Mouse (Mus musculus) hindbrain, embryonic 13.5 days (tissue): ENCODE measurements around the gene Dlgap5. TPM values are rescaled to one million over a fixed set of nuclear protein-coding genes. Genes with fewer than 3 reads are reported as not detected.

ENCODE experiments used
- ATAC-seq: fragments of 200-750 bp; cut with Nextera tagmentation; 2 replicates; pipeline ENCODE4 v1.8.0; 2017; ENCODE audit warnings: moderate TSS enrichment; ENCODE audit not compliant: low FRiP score
- H3K27ac ChIP-seq: fragments of 300-500 bp; sonication (generic); 2 replicates; pipeline ENCODE4 v1.5.1; 2015; ENCODE audit warnings: inconsistent platforms, mild to moderate bottlenecking, moderate library complexity
- H3K27me3 ChIP-seq: fragments of 300-500 bp; sonication (generic); 2 replicates; pipeline ENCODE4 v1.6.1; 2015; ENCODE audit warnings: mild to moderate bottlenecking, inconsistent platforms
- H3K36me3 ChIP-seq: fragments of 300-500 bp; sonication (generic); 2 replicates; pipeline ENCODE4 v1.6.1; 2015; ENCODE audit warnings: mild to moderate bottlenecking, inconsistent platforms
- H3K4me1 ChIP-seq: fragments of 300-500 bp; sonication (generic); replicated peaks from 2 replicates; pipeline ENCODE4 v1.6.1; 2015; ENCODE audit warnings: inconsistent platforms
- H3K4me2 ChIP-seq: fragments of 300-500 bp; sonication (generic); 2 replicates; pipeline ENCODE4 v1.6.1; 2015; ENCODE audit warnings: inconsistent platforms, mild to moderate bottlenecking, moderate library complexity
- H3K4me3 ChIP-seq: fragments of 300-500 bp; sonication (generic); 2 replicates; pipeline ENCODE4 v1.5.1; 2015; ENCODE audit warnings: mild to moderate bottlenecking, inconsistent platforms
- H3K9ac ChIP-seq: fragments of 300-500 bp; sonication (generic); 2 replicates; pipeline ENCODE4 v1.6.1; 2015; ENCODE audit warnings: mild to moderate bottlenecking, inconsistent platforms
- H3K9me3 ChIP-seq: fragments of 300-500 bp; sonication (generic); 2 replicates; pipeline ENCODE4 v1.6.1; 2016; ENCODE audit warnings: inconsistent platforms
- WGBS: fragments of 180-500 bp; shearing (Covaris S2); methylation state at CpG from one replicate; pipeline ENCODE4 v1.1.7; 2015; 5-methylcytosine and 5-hydroxymethylcytosine counted together
- polyA plus RNA-seq: library from polyadenylated mRNA; unstranded; fragments of >200 nt; fragmentation: Nextera tagmentation; extraction: Ambion mirVana; gene quantifications from 2 replicates; pipeline ENCODE4 v1.2.1, GENCODE M21; 2015

Gene Dlgap5
- polyA plus RNA-seq, 1 experiment from 2014 or later, result 10.6 TPM

DNA sequence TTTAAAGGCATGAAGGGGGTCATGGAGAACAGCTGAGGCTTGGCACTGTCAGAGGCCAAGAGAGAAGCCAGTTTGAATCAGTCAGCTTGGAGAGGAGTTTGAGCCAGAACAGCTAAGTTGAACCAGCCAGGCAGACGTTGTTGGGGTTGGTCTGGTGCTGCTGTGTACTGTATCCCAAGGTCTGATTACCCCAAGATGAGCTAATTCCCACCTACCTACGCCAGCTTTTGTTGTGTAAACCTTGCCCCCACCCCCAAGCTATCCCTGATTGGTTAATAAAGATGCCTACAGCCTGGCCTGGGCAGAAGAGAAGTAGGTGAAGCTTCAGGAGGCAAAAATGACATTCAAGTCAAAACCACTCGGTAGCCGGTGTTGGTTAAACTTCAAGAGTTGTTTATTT is 4.3 kb upstream of the Dlgap5 start:
- Histone ChIP-seq H3K27me3 (no peaks in the 10 kb centered on the region), H3K9me3 (no peaks in the 10 kb centered on the region), H3K9ac (no peak overlapping the region), H3K4me1 (peaks cover 8% of the 10 kb centered on the region), H3K4me3 (no peak overlapping the region), H3K36me3 (no peaks in the 10 kb centered on the region), H3K27ac (no peak overlapping the region), H3K4me2 (no peak overlapping the region)
- no peak for ATAC-seq
- 76% methylated on average over 4 of the region's 4 CpGs for WGBS

GRCm38 (mm10) chr14:47421606-47422005 is 3.4 kb upstream of the Dlgap5 start:
- ATAC-seq, result no peak
- Histone ChIP-seq H3K27ac (no peak overlapping the region), H3K4me3 (no peak overlapping the region), H3K27me3 (no peaks in the 10 kb centered on the region), H3K9me3 (no peaks in the 10 kb centered on the region), H3K4me2 (no peak overlapping the region), H3K36me3 (no peaks in the 10 kb centered on the region), H3K9ac (no peak overlapping the region), H3K4me1 (peaks cover 13% of the 10 kb centered on the region)
- WGBS, result 48% methylated on average over 2 of the region's 2 CpGs

DNA sequence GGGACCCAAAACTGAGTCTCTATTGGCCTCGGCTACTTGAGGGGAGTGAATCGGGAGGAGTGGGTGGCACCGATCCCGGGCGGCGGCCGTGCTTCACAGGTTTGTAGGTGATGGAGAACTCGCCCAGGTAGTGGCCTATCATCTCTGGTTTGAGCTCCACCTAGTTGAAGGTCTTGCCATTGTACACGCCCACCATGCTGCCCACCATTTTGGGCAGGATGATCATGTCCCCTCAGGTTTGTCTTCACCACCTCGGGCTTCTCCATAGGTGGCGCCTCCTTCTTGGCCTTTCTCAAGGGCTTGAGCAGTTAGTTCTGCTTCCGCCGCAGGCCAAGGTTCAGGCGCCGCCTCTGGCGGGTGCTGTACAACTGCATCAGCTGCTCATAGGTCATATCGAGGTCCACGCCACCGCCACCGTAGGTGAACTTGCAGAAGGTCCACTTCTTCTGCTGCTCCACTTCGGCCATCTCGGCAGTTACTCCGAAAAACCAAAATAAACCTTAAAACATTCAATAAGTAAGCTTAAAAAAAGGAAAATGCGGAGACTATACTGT is 1.6 kb upstream of the Dlgap5 start:
- WGBS, result 94% methylated on average over 24 of the region's 24 CpGs
- no peak for ATAC-seq

DNA sequence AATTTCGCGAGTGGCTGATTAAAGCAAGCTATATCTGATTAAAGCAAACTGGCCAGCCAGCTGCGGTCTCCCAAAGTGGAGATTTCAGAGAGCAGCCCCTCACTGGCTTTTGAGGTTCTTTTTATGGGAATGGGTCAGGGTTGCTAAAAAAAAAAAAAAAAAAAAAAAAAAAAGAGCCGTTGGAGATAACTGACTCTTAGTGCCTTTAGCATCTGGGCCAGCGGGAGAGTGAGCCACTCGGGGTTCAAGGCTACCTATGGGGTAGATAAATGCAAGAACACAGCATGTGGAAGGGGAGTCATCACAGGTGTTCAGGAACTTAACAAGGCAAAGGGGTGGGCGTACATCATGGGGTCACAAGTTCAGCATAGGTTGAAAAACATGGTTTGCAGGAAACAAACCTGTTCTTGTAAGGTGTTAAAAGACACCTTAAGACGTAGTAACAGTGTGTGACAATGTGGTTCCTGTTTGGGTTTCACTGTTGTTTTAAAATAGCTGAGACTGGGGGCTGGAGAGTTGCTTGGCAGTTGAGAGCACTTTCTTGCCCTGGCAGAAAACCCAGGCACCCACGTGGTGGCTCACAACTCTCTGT is 923 bp upstream of the Dlgap5 start:
- 89% methylated on average over 9 of the region's 9 CpGs for WGBS
- Histone ChIP-seq H3K9ac (no peak overlapping the region), H3K4me2 (no peak overlapping the region), H3K36me3 (no peaks in the 10 kb centered on the region), H3K4me1 (peaks cover 13% of the 10 kb centered on the region), H3K9me3 (no peaks in the 10 kb centered on the region), H3K4me3 (no peak overlapping the region), H3K27me3 (no peaks in the 10 kb centered on the region), H3K27ac (no peak overlapping the region)
- no peak for ATAC-seq

More for the DNA sequence above, 1.6 kb upstream of the Dlgap5 start:
- Histone ChIP-seq H3K4me1 (peaks cover 13% of the 10 kb centered on the region), H3K27ac (no peak overlapping the region), H3K4me3 (no peak overlapping the region), H3K36me3 (no peaks in the 10 kb centered on the region), H3K9me3 (no peaks in the 10 kb centered on the region), H3K9ac (no peak overlapping the region), H3K27me3 (no peaks in the 10 kb centered on the region), H3K4me2 (no peak overlapping the region)

DNA sequence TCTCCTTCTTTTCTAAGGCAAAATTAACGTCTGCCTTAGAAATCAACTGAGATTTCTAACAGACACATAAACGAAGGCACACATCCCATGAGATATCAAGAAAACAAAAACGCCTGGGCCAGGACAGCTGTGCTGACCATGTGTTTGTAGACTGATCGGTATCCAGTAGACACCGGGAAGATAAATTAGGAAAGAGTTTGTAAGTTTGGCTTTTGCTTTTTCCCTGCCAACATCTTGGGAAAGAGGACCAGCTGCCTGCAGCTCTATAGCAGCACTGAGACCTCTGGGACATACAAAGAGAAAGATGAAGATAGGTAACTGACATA is 422 bp upstream of the Dlgap5 start:
- Histone ChIP-seq H3K4me3 (peak overlapping the region; percentile 51), H3K36me3 (no peaks in the 10 kb centered on the region), H3K4me2 (peak overlapping the region; percentile 64), H3K9me3 (no peaks in the 10 kb centered on the region), H3K9ac (peak overlapping the region; percentile 55), H3K27ac (no peak overlapping the region), H3K4me1 (peaks cover 13% of the 10 kb centered on the region), H3K27me3 (no peaks in the 10 kb centered on the region)
- ATAC-seq, result no peak
- 45% methylated on average over 5 of the region's 5 CpGs for WGBS

DNA sequence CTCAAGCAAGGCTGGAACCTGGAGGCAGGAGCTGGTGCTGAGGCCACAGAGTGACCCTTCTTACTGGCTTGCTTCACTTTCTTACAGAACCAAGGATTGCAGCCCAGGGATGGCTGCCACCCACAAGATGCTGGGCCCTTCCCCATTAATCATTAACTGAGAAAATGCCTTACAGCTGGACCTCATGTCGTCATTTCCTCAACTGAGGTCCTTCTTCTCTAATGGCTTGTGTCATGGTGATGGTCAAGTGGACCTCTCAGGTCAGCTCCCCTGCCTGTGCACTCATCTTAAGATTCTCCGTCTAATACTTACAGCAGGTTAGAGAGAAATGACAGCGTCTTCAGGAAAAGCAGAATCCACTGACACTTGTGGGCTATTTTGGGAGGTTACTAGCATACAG is 861 bp downstream of the Dlgap5 start:
- no peak for ATAC-seq
- peak overlapping the region; percentile 64 for H3K4me2 ChIP-seq

GRCm38 (mm10) chr14:47406000-47406399 is 12.2 kb downstream of the Dlgap5 start:
- Histone ChIP-seq H3K4me2 (no peak overlapping the region), H3K36me3 (peaks cover 33% of the 10 kb centered on the region), H3K9me3 (no peaks in the 10 kb centered on the region), H3K27ac (no peak overlapping the region), H3K27me3 (no peaks in the 10 kb centered on the region), H3K4me1 (no peaks in the 10 kb centered on the region), H3K9ac (no peak overlapping the region), H3K4me3 (no peak overlapping the region)
- ATAC-seq, result no peak
- WGBS, result 90% methylated on average over 9 of the region's 9 CpGs

More for the DNA sequence above, 861 bp downstream of the Dlgap5 start:
- H3K36me3 ChIP-seq, result no peaks in the 10 kb centered on the region
- WGBS, result 38% methylated on average over 3 of the region's 3 CpGs
- H3K27me3 ChIP-seq, result no peaks in the 10 kb centered on the region
- H3K27ac ChIP-seq, result no peak overlapping the region
- peaks cover 13% of the 10 kb centered on the region for H3K4me1 ChIP-seq
- peak overlapping the region; percentile 63; the same call in 1 of the 2 replicates for H3K9ac ChIP-seq
- H3K4me3 ChIP-seq, result peak overlapping the region; percentile 51
- H3K9me3 ChIP-seq, result no peaks in the 10 kb centered on the region

DNA sequence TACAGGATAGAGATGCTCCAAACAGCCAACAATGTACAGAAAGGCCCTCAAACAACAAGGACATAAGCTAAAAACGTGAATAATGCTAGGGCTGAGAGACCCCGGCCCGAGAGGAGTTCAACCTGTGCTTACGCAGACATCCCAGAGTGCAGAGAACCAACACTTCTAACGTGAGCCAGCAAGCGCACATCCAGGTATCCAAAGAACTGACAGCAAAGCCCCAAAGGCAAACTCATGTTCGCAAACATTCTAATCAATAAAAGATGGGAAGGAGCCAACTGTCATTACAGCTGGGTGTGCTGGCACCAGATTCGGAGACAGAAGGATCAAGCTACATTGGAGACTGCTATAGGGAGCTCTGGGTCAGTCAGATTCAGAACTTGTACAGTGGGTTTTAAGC is 15.5 kb downstream of the Dlgap5 start:
- Histone ChIP-seq H3K27ac (no peak overlapping the region), H3K27me3 (no peaks in the 10 kb centered on the region), H3K36me3 (peaks cover 32% of the 10 kb centered on the region), H3K9ac (no peak overlapping the region), H3K9me3 (no peaks in the 10 kb centered on the region), H3K4me3 (no peak overlapping the region), H3K4me2 (no peak overlapping the region), H3K4me1 (no peaks in the 10 kb centered on the region)
- WGBS, result 94% methylated on average over 8 of the region's 8 CpGs
- no peak for ATAC-seq

DNA sequence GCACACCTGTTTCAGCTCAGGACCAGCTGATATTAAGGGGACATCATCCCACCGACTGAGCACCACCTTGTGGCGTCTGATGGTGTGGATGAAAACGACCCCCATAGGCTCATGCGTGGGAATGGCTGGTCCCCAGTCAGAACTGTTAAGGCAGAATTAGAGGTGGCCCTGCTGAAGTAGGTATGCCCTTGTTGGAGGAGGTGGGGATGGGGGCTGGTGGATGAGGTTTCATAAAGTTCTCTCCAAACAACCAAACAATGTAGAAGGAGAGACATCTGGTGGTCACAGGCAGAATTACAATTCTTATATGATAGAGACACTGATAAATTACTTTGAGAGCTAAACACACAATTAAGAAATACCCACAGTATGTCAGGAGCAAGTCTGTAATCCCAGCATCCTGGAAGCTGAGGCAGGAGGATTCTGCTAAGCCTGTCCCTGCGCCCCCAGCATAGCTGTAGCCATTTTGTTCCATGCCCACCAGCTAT is 22.0 kb downstream of the Dlgap5 start:
- Histone ChIP-seq H3K9ac (no peak overlapping the region), H3K36me3 (peaks cover 24% of the 10 kb centered on the region), H3K27me3 (no peaks in the 10 kb centered on the region), H3K4me1 (no peaks in the 10 kb centered on the region), H3K27ac (no peak overlapping the region), H3K9me3 (no peaks in the 10 kb centered on the region), H3K4me2 (no peak overlapping the region), H3K4me3 (no peak overlapping the region)
- WGBS, result 68% methylated on average over 5 of the region's 5 CpGs
- ATAC-seq, result peak; percentile 83

DNA sequence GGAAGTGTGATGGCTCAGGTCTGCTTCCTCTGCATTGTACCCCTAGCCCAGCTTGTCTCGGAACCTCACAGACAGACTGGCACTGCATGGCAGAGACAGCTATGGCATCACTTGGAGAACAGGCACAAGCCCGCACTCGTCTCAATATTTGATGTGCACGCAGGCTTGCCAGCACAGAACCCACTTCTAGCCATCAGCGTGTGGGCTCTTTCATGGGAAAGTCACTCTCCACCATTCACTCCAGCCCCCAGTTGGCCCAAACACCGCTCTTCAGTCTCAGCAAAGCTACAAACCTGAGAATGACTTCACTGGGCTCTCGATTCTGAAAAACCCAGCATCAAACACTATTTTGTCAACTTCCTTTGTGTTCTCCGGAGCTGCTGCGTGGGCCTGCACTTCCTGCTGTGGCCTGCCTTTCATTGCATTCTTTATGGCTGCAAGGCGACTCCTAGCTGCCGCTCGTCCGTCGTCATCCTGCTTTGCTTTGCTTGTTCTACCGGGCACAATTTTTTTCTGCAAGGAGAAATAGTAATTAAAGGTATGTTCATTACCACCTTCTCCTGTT is 22.7 kb downstream of the Dlgap5 start:
- no peaks in the 10 kb centered on the region for H3K27me3 ChIP-seq
- no peak overlapping the region for H3K9ac ChIP-seq
- H3K27ac ChIP-seq, result no peak overlapping the region
- peaks cover 23% of the 10 kb centered on the region for H3K36me3 ChIP-seq
- no peaks in the 10 kb centered on the region for H3K4me1 ChIP-seq
- no peak overlapping the region for H3K4me3 ChIP-seq
- 57% methylated on average over 15 of the region's 15 CpGs for WGBS
- ATAC-seq, result 0 out of 2 replicates have a peak, but pooled peaks have one; percentile 13
- H3K9me3 ChIP-seq, result no peaks in the 10 kb centered on the region
- H3K4me2 ChIP-seq, result no peak overlapping the region

DNA sequence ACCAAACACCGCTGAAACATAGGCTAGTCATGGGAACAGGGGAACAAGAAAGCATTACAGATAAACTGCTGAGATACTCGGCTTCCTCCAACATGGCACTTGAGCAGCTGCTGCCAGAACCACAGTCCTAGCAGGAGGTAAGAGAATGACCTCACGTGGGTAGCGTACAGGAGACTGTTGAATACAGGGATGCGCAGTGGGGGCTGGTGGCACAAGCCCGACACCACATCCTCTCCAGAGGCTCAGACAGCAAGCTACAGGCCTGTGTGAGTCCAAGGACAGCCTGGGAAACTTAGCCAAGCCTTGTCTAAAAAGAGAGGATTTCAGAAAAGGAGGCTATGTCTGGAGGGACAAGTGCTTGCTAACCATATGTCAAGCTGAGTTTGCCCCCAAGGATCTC is 23.2 kb downstream of the Dlgap5 start:
- Histone ChIP-seq H3K4me2 (no peak overlapping the region), H3K4me3 (no peak overlapping the region), H3K36me3 (peaks cover 23% of the 10 kb centered on the region), H3K9ac (no peak overlapping the region), H3K27me3 (no peaks in the 10 kb centered on the region), H3K9me3 (no peaks in the 10 kb centered on the region), H3K27ac (no peak overlapping the region), H3K4me1 (no peaks in the 10 kb centered on the region)
- 88% methylated on average over 6 of the region's 6 CpGs for WGBS
- ATAC-seq, result no peak

DNA sequence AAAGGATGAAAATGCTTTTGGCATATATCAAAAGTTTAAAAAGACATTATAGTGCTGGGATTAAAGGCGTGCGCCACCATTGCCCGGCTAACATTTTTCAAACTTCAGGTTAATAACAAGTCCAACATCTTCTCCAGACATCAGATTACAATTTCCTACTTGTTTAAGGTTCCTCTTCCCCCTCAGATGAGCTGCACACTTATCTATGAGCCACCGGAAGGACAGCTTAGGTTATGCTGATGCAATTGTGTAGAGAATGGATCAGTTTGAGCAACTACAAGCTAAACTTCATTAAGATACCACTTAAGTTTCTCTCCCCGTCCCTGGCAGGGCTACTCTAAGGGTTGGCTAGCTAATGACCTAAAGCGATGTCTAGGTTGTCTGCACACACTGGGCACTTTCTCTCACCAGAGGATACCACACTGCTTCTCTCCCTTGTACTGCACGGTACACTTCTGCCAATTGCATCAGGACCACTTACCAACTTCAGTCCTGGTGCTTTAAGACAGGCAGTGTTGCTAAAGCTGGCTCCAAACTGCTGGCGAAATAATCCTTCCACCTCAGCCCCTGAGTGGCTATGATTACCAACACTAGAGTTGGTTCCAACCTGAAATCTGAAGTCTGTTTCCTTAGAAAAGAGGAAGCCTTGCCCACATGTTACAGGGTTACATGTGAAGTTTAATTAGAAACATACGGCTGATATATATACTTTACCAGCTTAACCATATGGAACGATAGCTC is 24.7 kb downstream of the Dlgap5 start:
- no peak overlapping the region for H3K9ac ChIP-seq
- ATAC-seq, result no peak
- H3K27me3 ChIP-seq, result no peaks in the 10 kb centered on the region
- H3K36me3 ChIP-seq, result peaks cover 15% of the 10 kb centered on the region
- H3K27ac ChIP-seq, result no peak overlapping the region
- 97% methylated on average over 10 of the region's 10 CpGs for WGBS
- H3K4me2 ChIP-seq, result no peak overlapping the region
- no peaks in the 10 kb centered on the region for H3K9me3 ChIP-seq
- no peaks in the 10 kb centered on the region for H3K4me1 ChIP-seq
- H3K4me3 ChIP-seq, result no peak overlapping the region
